Mouse (Mus musculus): ENCODE data around the gene Hist1h2bc. TPM values are rescaled to one million over a fixed set of nuclear protein-coding genes. Genes with fewer than 3 reads are reported as not detected.
A peak's percentile ranks its signal among the peaks of the same experiment; 100 is the strongest.
"Not testable (repeated sequence)": the region's sequence is repeated elsewhere in the genome, so short reads cannot be mapped to it uniquely, and the experiment has no call there.

Hist1h2bc gene
- polyA plus RNA-seq, 1 experiment from 2014 or later: 41.4 TPM

DNA sequence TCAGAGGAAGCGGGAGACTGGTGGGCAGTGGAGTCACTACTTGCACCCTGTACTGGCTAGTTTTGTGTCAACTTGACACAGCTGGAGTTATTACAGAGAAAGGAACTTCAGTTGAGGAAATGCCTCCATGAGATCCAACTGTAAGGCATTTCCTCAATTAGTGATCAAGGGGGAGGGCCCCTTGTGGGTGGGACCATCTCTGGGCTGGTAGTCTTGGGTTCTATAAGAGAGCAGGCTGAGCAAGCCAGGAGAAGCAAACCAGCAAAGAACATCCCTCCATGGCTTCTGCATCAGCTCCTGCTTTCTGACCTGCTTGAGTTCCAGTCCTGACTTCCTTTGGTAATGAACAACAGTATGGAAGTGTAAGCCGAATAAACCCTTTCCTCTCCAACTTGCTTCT lies 18.8 kb downstream of the Hist1h2bc start:
- H3K4me3 ChIP-seq; H3K9me3 ChIP-seq (replicated peaks); H3K4me2 ChIP-seq; H3K27ac ChIP-seq; ATAC-seq; H3K4me1 ChIP-seq; H3K36me3 ChIP-seq (ENCODE audit: poor library complexity, severe bottlenecking); H3K27me3 ChIP-seq; H3K9ac ChIP-seq: not testable (repeated sequence)
- 91% methylated on average over 2 of the region's 2 CpGs for WGBS

DNA sequence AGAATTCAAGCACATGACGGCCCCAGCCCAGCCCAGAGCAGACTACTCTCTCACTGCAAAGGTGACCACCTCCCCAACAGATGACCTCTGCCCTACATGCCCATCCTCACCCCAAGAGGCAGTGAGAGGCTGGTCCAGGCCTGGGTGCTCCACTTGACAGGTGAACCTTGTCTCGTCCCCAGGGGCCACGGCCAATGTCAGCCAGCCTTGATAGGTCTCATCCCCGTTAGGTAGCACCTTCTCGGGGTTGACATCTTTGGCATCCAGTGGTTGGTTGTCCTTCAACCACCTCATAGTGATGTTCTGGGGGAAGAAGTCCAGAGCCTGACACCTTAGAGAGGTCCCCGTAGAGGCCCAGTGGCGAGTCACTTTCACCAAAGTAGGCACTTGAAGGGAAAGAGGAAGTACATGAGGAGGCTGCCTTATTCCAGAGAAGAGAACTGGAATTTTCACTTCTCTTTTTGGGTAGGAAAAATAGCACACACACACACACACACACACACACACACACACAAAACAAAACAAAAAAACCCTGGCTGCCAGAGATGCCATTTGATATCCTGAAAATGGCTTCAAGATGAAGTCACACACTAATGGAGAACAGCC lies 21.9 kb downstream of the Hist1h2bc start:
- no peak for ATAC-seq
- no peak overlapping the region for H3K4me2 ChIP-seq
- no peak overlapping the region for H3K4me3 ChIP-seq
- H3K36me3 ChIP-seq (ENCODE audit: poor library complexity, severe bottlenecking): no peaks in the 10 kb centered on the region
- H3K27ac ChIP-seq: no peak overlapping the region
- no peak overlapping the region for H3K9ac ChIP-seq
- H3K27me3 ChIP-seq: no peaks in the 10 kb centered on the region
- H3K9me3 ChIP-seq (replicated peaks): no peaks in the 10 kb centered on the region
- H3K4me1 ChIP-seq: peaks cover 13% of the 10 kb centered on the region
- 92% methylated on average over 7 of the region's 7 CpGs for WGBS

GRCm38 (mm10) chr13:23706771-23707170 lies 22.8 kb downstream of the Hist1h2bc start:
- no peak for ATAC-seq
- Histone ChIP-seq H3K36me3 (ENCODE audit: poor library complexity, severe bottlenecking) (no peaks in the 10 kb centered on the region), H3K27me3 (no peaks in the 10 kb centered on the region)

GRCm38 (mm10) chr13:23708041-23708440 lies 24.0 kb downstream of the Hist1h2bc start:
- peaks cover 13% of the 10 kb centered on the region for H3K4me1 ChIP-seq
- no peak overlapping the region for H3K4me3 ChIP-seq
- no peaks in the 10 kb centered on the region for H3K36me3 ChIP-seq (ENCODE audit: poor library complexity, severe bottlenecking)
- H3K27ac ChIP-seq: no peak overlapping the region
- H3K9me3 ChIP-seq (replicated peaks): no peaks in the 10 kb centered on the region
- no peaks in the 10 kb centered on the region for H3K27me3 ChIP-seq
- ATAC-seq: no peak
- 89% methylated on average over 4 of the region's 4 CpGs for WGBS
- no peak overlapping the region for H3K4me2 ChIP-seq
- no peak overlapping the region for H3K9ac ChIP-seq

More at GRCm38 (mm10) chr13:23706771-23707170, 22.8 kb downstream of the Hist1h2bc start:
- no peak overlapping the region for H3K4me3 ChIP-seq
- peaks cover 13% of the 10 kb centered on the region for H3K4me1 ChIP-seq
- H3K9me3 ChIP-seq (replicated peaks): no peaks in the 10 kb centered on the region
- H3K4me2 ChIP-seq: no peak overlapping the region
- H3K27ac ChIP-seq: no peak overlapping the region
- H3K9ac ChIP-seq: no peak overlapping the region
- WGBS: 91% methylated on average over 12 of the region's 12 CpGs

- H3K36me3 ChIP-seq (ENCODE audit: poor library complexity, severe bottlenecking): no peaks in the 10 kb centered on the region
- no peaks in the 10 kb centered on the region for H3K27me3 ChIP-seq
- H3K4me3 ChIP-seq: no peak overlapping the region
- no peaks in the 10 kb centered on the region for H3K9me3 ChIP-seq (replicated peaks)
- H3K27ac ChIP-seq: no peak overlapping the region
- H3K9ac ChIP-seq: no peak overlapping the region
- 75% methylated on average over 4 of the region's 4 CpGs for WGBS
- H3K4me1 ChIP-seq: peaks cover 13% of the 10 kb centered on the region
- no peak for ATAC-seq
- no peak overlapping the region for H3K4me2 ChIP-seq
These were observed 24.7 kb downstream of the Hist1h2bc start for GRCm38 (mm10) chr13:23708654-23709053.

DNA sequence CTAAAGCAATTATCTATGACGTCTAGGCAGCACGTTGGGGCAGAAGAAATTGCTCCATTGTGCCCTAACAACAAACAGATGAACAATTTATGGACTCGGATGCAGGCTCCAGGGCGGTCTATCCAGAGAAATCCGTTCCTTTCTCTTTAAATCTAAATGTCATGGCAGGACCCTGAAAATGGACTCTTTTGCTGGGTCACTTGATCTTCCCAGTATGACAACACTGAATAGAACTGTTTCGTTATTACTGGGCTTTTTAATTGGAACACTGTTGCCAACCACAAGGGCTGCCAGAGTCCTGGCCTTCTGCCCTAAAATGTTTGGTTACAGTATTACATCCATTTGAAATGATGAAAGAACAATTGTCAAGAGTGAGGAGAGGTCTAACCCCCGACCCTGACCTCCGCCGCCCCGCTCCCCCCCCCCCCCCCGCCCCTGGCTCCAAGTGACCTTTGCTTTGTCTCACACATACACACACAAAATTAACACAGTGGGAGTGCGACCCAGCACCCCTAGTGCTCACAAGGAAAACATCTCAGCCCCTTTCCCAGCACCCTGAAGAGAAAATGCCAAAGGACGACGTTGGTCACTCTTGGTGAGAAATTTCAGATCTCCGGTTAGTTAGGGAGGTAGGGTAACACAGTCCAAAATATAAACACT lies 25.8 kb downstream of the Hist1h2bc start:
- no peaks in the 10 kb centered on the region for H3K27me3 ChIP-seq
- no peak for ATAC-seq
- H3K4me3 ChIP-seq: peak overlapping the region; percentile 30
- peak overlapping the region; percentile 57 for H3K4me2 ChIP-seq
- no peak overlapping the region for H3K27ac ChIP-seq
- H3K9me3 ChIP-seq (replicated peaks): no peaks in the 10 kb centered on the region
- peak overlapping the region; percentile 37 for H3K9ac ChIP-seq
- no peaks in the 10 kb centered on the region for H3K36me3 ChIP-seq (ENCODE audit: poor library complexity, severe bottlenecking)
- H3K4me1 ChIP-seq: peaks cover 13% of the 10 kb centered on the region
- 19% methylated on average over 15 of the region's 15 CpGs for WGBS

GRCm38 (mm10) chr13:23710374-23711089 lies 26.5 kb downstream of the Hist1h2bc start, which contains the start of gene Hfe:
Gene Hfe (minus strand): TSS chr13:23710854.
- Histone ChIP-seq H3K9ac (peak within 1 kb of the TSS; percentile 37), H3K4me3 (peak within 1 kb of the TSS; percentile 30), H3K9me3 (replicated peaks) (no peaks in the 10 kb centered on the region), H3K27ac (no peak within 1 kb of the TSS), H3K36me3 (ENCODE audit: poor library complexity, severe bottlenecking) (no peaks in the 10 kb centered on the region), H3K27me3 (no peaks in the 10 kb centered on the region), H3K4me1 (peaks cover 13% of the 10 kb centered on the region), H3K4me2 (peak within 1 kb of the TSS; percentile 57)
- ATAC-seq: 0 out of 2 replicates have a peak, but pooled peaks have one; percentile 27
- WGBS: 7% methylated on average over 17 of the region's 17 CpGs

GRCm38 (mm10) chr13:23716261-23717042 lies 32.5 kb downstream of the Hist1h2bc start:
- no peak overlapping the region for H3K27ac ChIP-seq
- H3K36me3 ChIP-seq (ENCODE audit: poor library complexity, severe bottlenecking): no peaks in the 10 kb centered on the region
- no peaks in the 10 kb centered on the region for H3K4me1 ChIP-seq
- no peak overlapping the region for H3K4me3 ChIP-seq
- H3K9ac ChIP-seq: no peak overlapping the region
- no peaks in the 10 kb centered on the region for H3K9me3 ChIP-seq (replicated peaks)
- H3K27me3 ChIP-seq: no peaks in the 10 kb centered on the region
- no peak overlapping the region for H3K4me2 ChIP-seq
- ATAC-seq: no peak
- 83% methylated on average over 5 of the region's 5 CpGs for WGBS

GRCm38 (mm10) chr13:23717176-23717575 lies 33.2 kb downstream of the Hist1h2bc start:
- 66% methylated on average over 11 of the region's 11 CpGs for WGBS
- Histone ChIP-seq H3K4me1 (no peaks in the 10 kb centered on the region), H3K27ac (no peak overlapping the region), H3K4me2 (no peak overlapping the region), H3K9ac (no peak overlapping the region), H3K36me3 (ENCODE audit: poor library complexity, severe bottlenecking) (no peaks in the 10 kb centered on the region), H3K27me3 (no peaks in the 10 kb centered on the region), H3K9me3 (replicated peaks) (no peaks in the 10 kb centered on the region), H3K4me3 (no peak overlapping the region)
- no peak for ATAC-seq

GRCm38 (mm10) chr13:23717593-23718245 lies 33.7 kb downstream of the Hist1h2bc start:
- H3K4me3 ChIP-seq; H3K4me2 ChIP-seq; ATAC-seq; H3K9ac ChIP-seq; H3K27ac ChIP-seq; H3K4me1 ChIP-seq; H3K9me3 ChIP-seq (replicated peaks); H3K36me3 ChIP-seq (ENCODE audit: poor library complexity, severe bottlenecking); H3K27me3 ChIP-seq: not testable (repeated sequence)
- 13% methylated on average over 2 of the region's 2 CpGs for WGBS

DNA sequence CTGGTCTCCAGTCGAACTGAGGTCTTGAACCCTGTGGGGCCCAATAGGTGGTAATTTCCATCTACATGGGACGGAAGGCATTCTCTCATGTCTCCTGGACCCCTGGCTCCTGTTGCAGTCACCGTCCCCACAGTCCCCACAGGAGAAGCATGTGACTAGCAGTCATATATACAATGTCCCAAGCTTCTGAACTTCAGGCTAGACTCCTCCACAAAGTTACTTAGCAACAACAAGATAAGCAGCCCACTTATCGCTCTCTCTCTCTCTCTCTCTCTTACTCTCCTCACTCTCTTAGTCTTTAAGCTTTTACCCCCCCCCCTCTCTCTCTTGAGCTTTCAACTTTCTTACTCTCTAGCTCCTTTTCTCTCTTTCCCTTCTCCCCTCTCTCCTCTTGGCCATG lies 40.2 kb downstream of the Hist1h2bc start:
- 90% methylated on average over 4 of the region's 4 CpGs for WGBS
- ATAC-seq: no peak
- H3K9me3 ChIP-seq (replicated peaks): no peaks in the 10 kb centered on the region

More for the DNA sequence above, 40.2 kb downstream of the Hist1h2bc start:
- Histone ChIP-seq H3K4me3 (no peak overlapping the region), H3K27ac (no peak overlapping the region), H3K9ac (no peak overlapping the region), H3K36me3 (ENCODE audit: poor library complexity, severe bottlenecking) (no peaks in the 10 kb centered on the region), H3K4me1 (no peaks in the 10 kb centered on the region), H3K27me3 (no peaks in the 10 kb centered on the region), H3K4me2 (no peak overlapping the region)

Data from forebrain, embryonic 13.5 days (tissue).